Mouse (Mus musculus) layer of hippocampus, adult 2 months (tissue): ENCODE measurements at regions not wholly inside any gene's neighbourhood (a gene's known extent, or its start where the extent isn't known, plus 50 kb on each side); places are given as distances from the start of the nearest gene placed in this dataset.
A peak's percentile ranks its signal among the peaks of the same experiment; 100 is the strongest.

Source experiments
- DNase-seq, 2 experiments: peaks; one replicate each; pipeline ENCODE4 v3.0.0; 2022; ENCODE audit warnings: low spot score in 2 of 2
- H3K27ac ChIP-seq: fragments of 200-600 bp; 2 replicates; pipeline ENCODE4 v1.8.1; 2022
- H3K4me3 ChIP-seq: fragments of 200-600 bp; 2 replicates; pipeline ENCODE4 v1.8.1; 2022; ENCODE audit warnings: mild to moderate bottlenecking
- CTCF ChIP-seq: fragments of 200-600 bp; conservative IDR thresholded peaks from 2 replicates; pipeline ENCODE4 v1.8.1; 2022; ENCODE audit warnings: antibody characterized with exemption, mild to moderate bottlenecking, moderate library complexity

GRCm38 (mm10) chr8:7489948-7490347 is 1171.1 kb downstream of the Efnb2 start:
- TF ChIP-seq CTCF: no peak
- DNase-seq: no peak
- Histone ChIP-seq H3K27ac (no peak overlapping the region), H3K4me3 (no peak overlapping the region)

GRCm38 (mm10) chr8:7472153-7472796 is 1188.8 kb downstream of the Efnb2 start:
- DNase-seq: no peak
- H3K27ac ChIP-seq: no peak overlapping the region
- no peak overlapping the region for H3K4me3 ChIP-seq
- no peak for TF ChIP-seq CTCF

- no peak for TF ChIP-seq CTCF
Observed at GRCm38 (mm10) chr8:7469261-7469660, 1191.8 kb downstream of the Efnb2 start.

GRCm38 (mm10) chr8:7462798-7463197 is 1198.2 kb downstream of the Efnb2 start:
- Histone ChIP-seq H3K27ac (no peak overlapping the region), H3K4me3 (no peak overlapping the region)
- no peak for TF ChIP-seq CTCF
- DNase-seq: no peak

More at GRCm38 (mm10) chr8:7469261-7469660, 1191.8 kb downstream of the Efnb2 start:
- DNase-seq: peak; percentile 25 to 48
- H3K27ac ChIP-seq: 0 out of 2 replicates have a peak overlapping the region, but pooled peaks have one; percentile 37
- H3K4me3 ChIP-seq: no peak overlapping the region

GRCm38 (mm10) chr8:7449361-7449760 is 1211.7 kb downstream of the Efnb2 start:
- TF ChIP-seq CTCF: no peak
- H3K4me3 ChIP-seq: no peak overlapping the region
- DNase-seq: no peak
- no peak overlapping the region for H3K27ac ChIP-seq

- Histone ChIP-seq H3K4me3 (no peak overlapping the region), H3K27ac (no peak overlapping the region)
- DNase-seq: no peak
- no peak for TF ChIP-seq CTCF
Observed at GRCm38 (mm10) chr8:7447026-7447425, 1214.0 kb downstream of the Efnb2 start.

GRCm38 (mm10) chr8:7440829-7441228 is 1220.2 kb downstream of the Efnb2 start:
- no peak overlapping the region for H3K27ac ChIP-seq
- no peak for DNase-seq
- TF ChIP-seq CTCF: no peak
- H3K4me3 ChIP-seq: no peak overlapping the region

- Histone ChIP-seq H3K27ac (no peak overlapping the region), H3K4me3 (no peak overlapping the region; the same call in 1 of the 2 replicates)
- TF ChIP-seq CTCF: 0 out of 2 replicates have a peak, but pooled peaks have one; percentile 8
- DNase-seq: peak in 1 of 2 experiments; percentile 2
Observed at GRCm38 (mm10) chr8:7440278-7440684, 1220.8 kb downstream of the Efnb2 start.

- TF ChIP-seq CTCF: no peak
- no peak for DNase-seq
- no peak overlapping the region for H3K4me3 ChIP-seq
- H3K27ac ChIP-seq: no peak overlapping the region
Observed at GRCm38 (mm10) chr8:7439869-7440268, 1221.2 kb downstream of the Efnb2 start.

GRCm38 (mm10) chr8:7430482-7430881 is 1230.6 kb downstream of the Efnb2 start:
- Histone ChIP-seq H3K4me3 (no peak overlapping the region), H3K27ac (no peak overlapping the region)
- no peak for TF ChIP-seq CTCF
- DNase-seq: no peak

GRCm38 (mm10) chr8:7398175-7398574 is 1262.9 kb downstream of the Efnb2 start:
- no peak overlapping the region for H3K4me3 ChIP-seq
- no peak for TF ChIP-seq CTCF
- no peak for DNase-seq
- no peak overlapping the region for H3K27ac ChIP-seq

- peak in 1 of 2 experiments; percentile 9 for DNase-seq
Observed at GRCm38 (mm10) chr8:7397355-7397862, 1263.6 kb downstream of the Efnb2 start.

More at GRCm38 (mm10) chr8:7397355-7397862, 1263.6 kb downstream of the Efnb2 start:
- TF ChIP-seq CTCF: no peak
- Histone ChIP-seq H3K4me3 (no peak overlapping the region), H3K27ac (0 out of 2 replicates have a peak overlapping the region, but pooled peaks have one; percentile 0)
